Mouse (Mus musculus) liver, postnatal 0 days (tissue): ENCODE results near the gene Tmem212.

Source experiments
- CTCF ChIP-seq: sonication (generic); IDR thresholded peaks from 2 replicates; pipeline ENCODE4 v1.5.1; 2016; ENCODE audit warnings: antibody characterized with exemption, low read depth
- EP300 ChIP-seq: IDR thresholded peaks from 2 replicates; pipeline ENCODE4 v1.6.1; 2016; ENCODE audit warnings: antibody characterized with exemption, low read depth, mild to moderate bottlenecking

GRCm38 (mm10) chr3:27839231-27839630 lies 56.9 kb downstream of the Tmem212 start:
- TF ChIP-seq CTCF (no peak), EP300 (no peak)
